Mouse (Mus musculus) heart, embryonic 15.5 days (tissue): ENCODE measurements around the gene Bard1. TPM values are rescaled to one million over a fixed set of nuclear protein-coding genes. Genes with fewer than 3 reads are reported as not detected.

Experiments used
- ATAC-seq: fragments of 200-750 bp; cut with Nextera tagmentation; replicated peaks from 2 replicates; pipeline ENCODE4 v1.8.0; 2017; ENCODE audit warnings: low read depth, moderate TSS enrichment; ENCODE audit not compliant: insufficient number of reproducible peaks, insufficient read depth, low FRiP score
- H3K27ac ChIP-seq: fragments of 300-500 bp; sonication (generic); 2 replicates; pipeline ENCODE4 v1.5.1; 2015; ENCODE audit warnings: mild to moderate bottlenecking, inconsistent platforms
- H3K27me3 ChIP-seq: fragments of 300-500 bp; sonication (generic); 2 replicates; pipeline ENCODE4 v1.6.1; 2015; ENCODE audit warnings: inconsistent platforms
- H3K36me3 ChIP-seq: fragments of 300-500 bp; sonication (generic); 2 replicates; pipeline ENCODE4 v1.6.1; 2015; ENCODE audit warnings: mild to moderate bottlenecking, inconsistent platforms
- H3K4me1 ChIP-seq: fragments of 300-500 bp; sonication (generic); replicated peaks from 2 replicates; pipeline ENCODE4 v1.6.1; 2015; ENCODE audit warnings: inconsistent platforms
- H3K4me2 ChIP-seq: fragments of 300-500 bp; sonication (generic); 2 replicates; pipeline ENCODE4 v1.6.1; 2015; ENCODE audit warnings: inconsistent platforms, mild to moderate bottlenecking, moderate library complexity
- H3K4me3 ChIP-seq: fragments of 300-500 bp; sonication (generic); 2 replicates; pipeline ENCODE4 v1.5.1; 2015; ENCODE audit warnings: mild to moderate bottlenecking, inconsistent platforms
- H3K9ac ChIP-seq: fragments of 300-500 bp; sonication (generic); 2 replicates; pipeline ENCODE4 v1.6.1; 2015; ENCODE audit warnings: mild to moderate bottlenecking, inconsistent platforms
- H3K9me3 ChIP-seq: fragments of 300-500 bp; sonication (generic); replicated peaks from 2 replicates; pipeline ENCODE4 v1.6.1; 2016; ENCODE audit warnings: inconsistent platforms
- WGBS: fragments of 180-500 bp; shearing (Covaris S2); methylation state at CpG from one replicate; pipeline ENCODE4 v1.1.7; 2015; ENCODE audit warnings: mixed read lengths; 5-methylcytosine and 5-hydroxymethylcytosine counted together
- polyA plus RNA-seq: library from polyadenylated mRNA; unstranded; fragments of >200 nt; fragmentation: Nextera tagmentation; extraction: Ambion mirVana; gene quantifications from 2 replicates; pipeline ENCODE4 v1.2.1, GENCODE M21; 2015

Gene Bard1
- polyA plus RNA-seq, 1 experiment from 2014 or later = 1.6 TPM

DNA sequence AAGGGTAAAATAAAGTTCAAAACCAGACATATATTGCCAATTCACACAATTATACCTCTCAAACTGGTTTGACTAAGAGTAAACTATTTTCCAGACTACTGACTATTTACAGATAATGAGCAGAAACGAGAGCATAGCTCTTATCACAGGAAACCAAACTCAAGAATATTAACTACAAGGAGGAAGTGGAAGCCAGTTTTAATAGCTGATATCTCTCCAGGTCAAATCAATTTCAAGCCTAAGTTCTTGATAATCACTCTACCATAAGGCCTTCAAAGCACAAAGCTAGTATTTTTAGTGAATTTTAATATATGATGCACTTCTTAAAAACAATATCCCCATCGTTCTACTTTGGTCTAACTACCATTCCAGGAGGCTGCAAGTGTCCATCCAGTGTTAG is 57.8 kb downstream of the Bard1 start:
- Histone ChIP-seq H3K4me2 (no peak overlapping the region), H3K4me1 (peaks cover 7% of the 10 kb centered on the region), H3K9me3 (no peaks in the 10 kb centered on the region), H3K27me3 (no peaks in the 10 kb centered on the region), H3K9ac (no peak overlapping the region), H3K27ac (no peak overlapping the region), H3K36me3 (no peaks in the 10 kb centered on the region), H3K4me3 (no peak overlapping the region)
- no peak for ATAC-seq
- WGBS = 66% methylated on average over 2 of the region's 2 CpGs

- H3K9me3 ChIP-seq = no peaks in the 10 kb centered on the region
- H3K4me3 ChIP-seq = no peak overlapping the region
- ATAC-seq = no peak
- no peak overlapping the region for H3K9ac ChIP-seq
- H3K27me3 ChIP-seq = no peaks in the 10 kb centered on the region
- WGBS = 86% methylated on average over 3 of the region's 3 CpGs
- no peak overlapping the region for H3K27ac ChIP-seq
- H3K4me1 ChIP-seq = no peaks in the 10 kb centered on the region
- H3K4me2 ChIP-seq = no peak overlapping the region
- H3K36me3 ChIP-seq = no peaks in the 10 kb centered on the region
Measured at GRCm38 (mm10) chr1:71043951-71044350, 59.0 kb downstream of the Bard1 start.

GRCm38 (mm10) chr1:71036999-71037398 is 65.9 kb downstream of the Bard1 start:
- Histone ChIP-seq H3K36me3 (no peaks in the 10 kb centered on the region), H3K27ac (no peak overlapping the region), H3K27me3 (no peaks in the 10 kb centered on the region), H3K4me2 (no peak overlapping the region), H3K9me3 (no peaks in the 10 kb centered on the region), H3K9ac (no peak overlapping the region), H3K4me3 (no peak overlapping the region), H3K4me1 (no peaks in the 10 kb centered on the region)
- 73% methylated on average over 7 of the region's 7 CpGs for WGBS
- no peak for ATAC-seq

DNA sequence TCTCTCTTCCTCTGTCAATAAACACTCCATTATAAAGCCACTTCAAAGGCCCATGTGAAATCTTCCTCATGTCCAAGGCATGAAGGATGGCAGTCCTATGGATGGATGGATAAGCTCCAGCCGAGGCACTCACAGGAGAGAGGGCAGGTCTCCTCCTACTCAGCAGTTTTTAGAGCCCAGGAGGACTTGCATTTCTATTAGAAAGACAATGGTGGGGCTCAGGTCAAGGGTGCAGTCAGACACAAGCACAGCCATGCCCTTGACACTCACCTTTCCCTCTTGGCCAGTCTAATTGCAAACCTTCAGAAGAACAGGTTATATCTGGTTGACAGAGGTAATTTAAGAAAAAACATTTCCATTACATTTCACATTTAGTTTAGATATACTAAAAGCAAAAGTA is 67.4 kb downstream of the Bard1 start:
- H3K4me2 ChIP-seq = no peak overlapping the region
- ATAC-seq = no peak
- 55% methylated on average over 1 of the region's 1 CpGs for WGBS

GRCm38 (mm10) chr1:71022766-71023165 is 80.2 kb downstream of the Bard1 start:
- H3K27me3 ChIP-seq = no peaks in the 10 kb centered on the region
- no peak for ATAC-seq
- no peak overlapping the region for H3K4me3 ChIP-seq
- H3K9ac ChIP-seq = no peak overlapping the region
- no peak overlapping the region for H3K27ac ChIP-seq
- no peak overlapping the region for H3K4me2 ChIP-seq
- 0 out of 2 replicates have a peak, but pooled peaks cover 3% of the 10 kb centered on the region for H3K36me3 ChIP-seq
- H3K9me3 ChIP-seq = no peaks in the 10 kb centered on the region
- WGBS = 77% methylated on average over 5 of the region's 5 CpGs
- no peaks in the 10 kb centered on the region for H3K4me1 ChIP-seq

More for the DNA sequence above, 67.4 kb downstream of the Bard1 start:
- H3K9ac ChIP-seq = no peak overlapping the region
- no peaks in the 10 kb centered on the region for H3K36me3 ChIP-seq
- no peak overlapping the region for H3K4me3 ChIP-seq
- H3K27ac ChIP-seq = no peak overlapping the region
- no peaks in the 10 kb centered on the region for H3K4me1 ChIP-seq
- H3K27me3 ChIP-seq = no peaks in the 10 kb centered on the region
- no peaks in the 10 kb centered on the region for H3K9me3 ChIP-seq

- Histone ChIP-seq H3K27ac (no peak overlapping the region), H3K4me2 (no peak overlapping the region), H3K9me3 (no peaks in the 10 kb centered on the region), H3K9ac (no peak overlapping the region), H3K36me3 (no peaks in the 10 kb centered on the region), H3K4me3 (no peak overlapping the region), H3K4me1 (no peaks in the 10 kb centered on the region), H3K27me3 (no peaks in the 10 kb centered on the region)
- ATAC-seq = no peak
Measured at GRCm38 (mm10) chr1:71014345-71014744, 88.6 kb downstream of the Bard1 start.

DNA sequence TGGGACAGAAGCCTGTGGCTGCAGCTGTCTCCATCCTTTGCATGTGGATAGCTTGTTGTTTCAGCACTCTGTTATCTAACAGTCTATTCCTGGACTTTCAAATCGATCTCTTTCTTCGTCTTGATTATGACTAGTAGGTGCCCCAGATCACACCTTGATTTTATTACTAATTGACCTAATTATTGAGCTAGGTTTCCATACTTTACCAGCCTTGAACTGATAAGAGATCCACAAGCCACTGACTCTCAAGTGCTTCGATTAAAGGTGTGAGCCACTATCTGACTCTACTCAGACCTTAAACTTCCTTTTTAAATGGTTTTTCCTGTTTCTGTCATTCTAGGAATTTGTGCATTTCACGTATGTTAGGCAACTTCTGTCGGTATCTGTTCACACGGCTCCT is 96.9 kb downstream of the Bard1 start:
- WGBS = 57% methylated on average over 6 of the region's 6 CpGs
- Histone ChIP-seq H3K9ac (no peak overlapping the region), H3K4me3 (no peak overlapping the region), H3K27me3 (no peaks in the 10 kb centered on the region), H3K4me2 (no peak overlapping the region), H3K9me3 (no peaks in the 10 kb centered on the region), H3K36me3 (no peaks in the 10 kb centered on the region), H3K27ac (no peak overlapping the region), H3K4me1 (no peaks in the 10 kb centered on the region)
- no peak for ATAC-seq

DNA sequence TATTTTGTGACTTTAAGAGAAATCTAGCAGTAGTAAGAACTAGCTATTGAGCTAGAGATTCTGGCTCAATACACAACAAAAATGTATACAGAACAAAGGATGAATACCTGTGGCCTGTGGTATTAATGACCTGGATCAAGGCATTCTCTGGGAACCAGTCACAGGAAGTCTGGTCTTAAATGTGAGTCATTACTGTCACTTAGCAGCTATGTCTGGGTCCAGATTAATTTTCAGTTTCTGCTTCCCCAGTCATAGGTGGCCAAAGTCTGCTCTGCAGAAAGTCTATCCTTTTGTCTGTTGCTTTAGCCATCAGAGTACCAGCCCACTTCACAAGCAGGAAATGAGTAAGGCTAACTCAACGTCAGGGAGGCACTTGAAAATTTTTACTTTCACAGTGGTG is 98.8 kb downstream of the Bard1 start:
- no peak overlapping the region for H3K4me3 ChIP-seq
- H3K4me1 ChIP-seq = no peaks in the 10 kb centered on the region
- no peak overlapping the region for H3K27ac ChIP-seq
- no peak overlapping the region for H3K9ac ChIP-seq
- H3K9me3 ChIP-seq = no peaks in the 10 kb centered on the region
- 47% methylated on average over 1 of the region's 1 CpGs for WGBS
- no peaks in the 10 kb centered on the region for H3K36me3 ChIP-seq
- no peak for ATAC-seq
- no peaks in the 10 kb centered on the region for H3K27me3 ChIP-seq
- H3K4me2 ChIP-seq = no peak overlapping the region

GRCm38 (mm10) chr1:71003741-71004140 is 99.2 kb downstream of the Bard1 start:
- 68% methylated on average over 1 of the region's 1 CpGs for WGBS
- no peak overlapping the region for H3K4me2 ChIP-seq
- H3K36me3 ChIP-seq = no peaks in the 10 kb centered on the region
- no peak for ATAC-seq
- H3K9me3 ChIP-seq = no peaks in the 10 kb centered on the region
- H3K4me3 ChIP-seq = no peak overlapping the region
- H3K4me1 ChIP-seq = no peaks in the 10 kb centered on the region
- H3K27ac ChIP-seq = no peak overlapping the region
- no peak overlapping the region for H3K9ac ChIP-seq
- no peaks in the 10 kb centered on the region for H3K27me3 ChIP-seq

DNA sequence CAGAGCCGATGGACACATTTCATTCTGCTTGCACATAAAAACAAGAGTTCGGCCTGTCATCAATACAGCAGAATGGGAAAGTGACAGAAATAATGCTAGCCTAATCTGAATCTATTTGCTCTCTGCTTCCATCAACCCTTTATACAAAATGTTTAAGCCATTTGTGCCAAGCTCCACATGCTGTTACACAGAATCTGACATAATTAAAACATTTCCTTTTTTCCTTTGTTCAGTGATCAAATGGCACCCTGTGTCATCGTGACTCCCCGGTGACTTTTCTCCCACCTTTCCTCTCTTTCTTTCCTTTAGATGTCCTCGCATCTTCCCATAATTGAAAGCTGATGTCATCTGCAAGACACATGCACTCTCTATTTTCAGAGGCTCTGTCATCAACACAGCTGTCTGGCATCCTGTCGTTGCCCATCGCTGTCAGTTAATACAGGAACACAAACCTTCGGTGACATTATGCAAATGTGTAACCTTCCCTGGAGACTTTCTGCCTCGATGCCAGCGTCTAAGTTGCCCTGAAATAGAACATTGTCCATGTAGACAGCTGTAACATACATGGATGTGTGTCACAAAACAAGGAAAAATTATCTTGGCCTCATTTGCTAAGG is 105.5 kb downstream of the Bard1 start:
- H3K27ac ChIP-seq = no peak overlapping the region
- no peak overlapping the region for H3K4me3 ChIP-seq
- H3K27me3 ChIP-seq = no peaks in the 10 kb centered on the region
- H3K4me2 ChIP-seq = no peak overlapping the region
- no peak overlapping the region for H3K9ac ChIP-seq
- no peaks in the 10 kb centered on the region for H3K4me1 ChIP-seq
- ATAC-seq = no peak
- 48% methylated on average over 10 of the region's 10 CpGs for WGBS
- no peaks in the 10 kb centered on the region for H3K36me3 ChIP-seq
- no peaks in the 10 kb centered on the region for H3K9me3 ChIP-seq

DNA sequence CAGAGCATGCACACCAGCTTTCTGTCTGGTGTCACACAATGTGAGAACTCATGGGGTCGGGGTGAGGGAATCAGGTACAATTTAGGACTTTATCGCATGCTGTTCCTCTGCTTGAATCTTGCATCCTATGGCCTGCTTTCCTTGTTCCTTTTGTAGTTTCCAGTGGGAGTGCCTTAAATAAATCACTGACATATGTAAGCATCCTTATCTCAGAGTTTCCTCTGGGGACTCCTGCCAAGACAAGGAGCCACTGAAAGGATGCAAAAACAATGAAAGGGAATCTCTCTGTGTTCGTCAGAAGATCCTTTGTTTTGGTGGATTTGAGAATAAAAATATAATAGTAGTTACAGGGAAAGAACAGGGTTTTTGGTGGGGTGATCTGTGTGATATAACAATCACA is 106.2 kb downstream of the Bard1 start:
- WGBS = 44% methylated on average over 3 of the region's 3 CpGs
- Histone ChIP-seq H3K4me2 (no peak overlapping the region), H3K4me1 (no peaks in the 10 kb centered on the region), H3K9me3 (no peaks in the 10 kb centered on the region), H3K36me3 (no peaks in the 10 kb centered on the region), H3K4me3 (no peak overlapping the region), H3K27ac (no peak overlapping the region), H3K9ac (no peak overlapping the region), H3K27me3 (no peaks in the 10 kb centered on the region)
- no peak for ATAC-seq
